Mouse (Mus musculus): ENCODE data around the gene Rps6ka5. TPM values are rescaled to one million over a fixed set of nuclear protein-coding genes. Genes with fewer than 3 reads are reported as not detected.
A peak's percentile ranks its signal among the peaks of the same experiment; 100 is the strongest.

The Rps6ka5 gene
- polyA plus RNA-seq, 1 experiment: 2.0 TPM

DNA sequence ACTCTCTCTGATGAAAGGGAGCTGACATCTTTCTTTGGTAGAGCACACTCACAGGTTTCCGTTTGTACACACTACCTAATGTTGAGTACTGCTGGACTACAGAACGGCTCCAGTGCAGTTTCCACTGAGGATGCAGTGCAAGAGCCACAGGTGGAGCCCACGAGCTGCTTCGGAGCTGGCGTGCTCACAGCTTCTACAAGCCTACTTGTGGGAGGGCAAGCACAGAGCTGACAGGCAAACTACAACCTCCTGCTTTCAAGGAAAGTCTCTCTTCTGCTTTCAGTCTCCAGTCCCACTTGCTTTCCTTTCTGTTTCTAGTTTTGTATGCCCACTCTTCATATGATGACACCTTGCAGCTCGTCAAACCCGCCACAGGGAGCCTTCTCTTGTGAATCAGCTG is 87.1 kb downstream of the Rps6ka5 start:
- TF ChIP-seq CTCF (IDR thresholded peaks at IDR 0.05; ENCODE audit: insufficient read depth, low read length): peak; percentile 67
- TF ChIP-seq POLR2A (IDR thresholded peaks at IDR 0.05; ENCODE audit: borderline replicate concordance, extremely low read depth, low read depth, low read length): no peak
- WGBS: 16% methylated on average over 7 of the region's 7 CpGs
- Histone ChIP-seq H3K4me1 (ENCODE audit: control insufficient read depth, insufficient read depth, low read length) (no peaks in the 10 kb centered on the region), H3K4me3 (replicated peaks; ENCODE audit: extremely low read depth, low read depth, low read length) (no peak overlapping the region)
- peak; percentile 17 for DNase-seq

DNA sequence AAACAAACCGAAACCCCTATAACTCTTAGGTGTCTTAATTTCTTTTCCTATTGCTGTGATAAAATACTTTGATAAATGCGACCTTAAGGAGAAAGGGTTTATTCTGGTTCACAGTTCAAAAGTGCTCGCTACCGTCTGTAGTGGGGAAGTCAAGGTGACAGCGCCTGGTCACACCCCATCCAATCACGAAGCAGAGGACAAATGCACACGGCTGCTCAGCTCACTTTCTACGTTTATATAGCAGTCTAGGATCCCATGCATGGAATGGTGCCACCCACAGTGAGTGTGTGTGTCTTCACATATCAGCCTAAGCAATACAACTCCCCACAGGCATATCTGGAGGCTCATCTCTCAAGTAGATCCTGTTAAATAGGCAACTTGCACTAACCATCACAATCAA is 88.9 kb downstream of the Rps6ka5 start:
- TF ChIP-seq POLR2A (IDR thresholded peaks at IDR 0.05; ENCODE audit: borderline replicate concordance, extremely low read depth, low read depth, low read length) (no peak), CTCF (IDR thresholded peaks at IDR 0.05; ENCODE audit: insufficient read depth, low read length) (no peak)

DNA sequence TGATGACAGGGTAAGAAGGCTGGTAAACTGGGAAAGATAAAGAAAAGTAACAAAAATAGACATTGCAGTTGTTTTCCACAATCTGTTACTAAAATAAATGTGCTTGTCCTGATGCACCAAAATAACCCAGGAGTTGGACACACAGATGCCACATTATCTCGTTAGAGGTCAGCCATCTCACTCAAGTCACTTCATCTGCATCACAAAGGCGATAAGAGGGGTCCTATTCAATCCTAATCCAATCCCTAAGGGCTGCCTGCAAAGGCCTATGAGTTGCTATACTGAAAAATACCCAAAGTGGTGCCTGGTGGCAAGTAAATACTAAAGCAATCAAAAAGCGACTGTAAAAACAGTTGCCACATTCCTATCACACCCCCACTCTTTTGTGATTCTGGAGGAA is 90.0 kb downstream of the Rps6ka5 start:
- DNase-seq: no peak
- H3K4me3 ChIP-seq (replicated peaks; ENCODE audit: extremely low read depth, low read depth, low read length): no peak overlapping the region
- 64% methylated on average over 3 of the region's 3 CpGs for WGBS
- no peaks in the 10 kb centered on the region for H3K4me1 ChIP-seq (ENCODE audit: control insufficient read depth, insufficient read depth, low read length)
- TF ChIP-seq CTCF (IDR thresholded peaks at IDR 0.05; ENCODE audit: insufficient read depth, low read length) (no peak), POLR2A (IDR thresholded peaks at IDR 0.05; ENCODE audit: borderline replicate concordance, extremely low read depth, low read depth, low read length) (no peak)

More for the DNA sequence above, 88.9 kb downstream of the Rps6ka5 start:
- DNase-seq: no peak
- WGBS: 92% methylated on average over 8 of the region's 8 CpGs
- Histone ChIP-seq H3K4me3 (replicated peaks; ENCODE audit: extremely low read depth, low read depth, low read length) (no peak overlapping the region), H3K4me1 (ENCODE audit: control insufficient read depth, insufficient read depth, low read length) (no peaks in the 10 kb centered on the region)

DNA sequence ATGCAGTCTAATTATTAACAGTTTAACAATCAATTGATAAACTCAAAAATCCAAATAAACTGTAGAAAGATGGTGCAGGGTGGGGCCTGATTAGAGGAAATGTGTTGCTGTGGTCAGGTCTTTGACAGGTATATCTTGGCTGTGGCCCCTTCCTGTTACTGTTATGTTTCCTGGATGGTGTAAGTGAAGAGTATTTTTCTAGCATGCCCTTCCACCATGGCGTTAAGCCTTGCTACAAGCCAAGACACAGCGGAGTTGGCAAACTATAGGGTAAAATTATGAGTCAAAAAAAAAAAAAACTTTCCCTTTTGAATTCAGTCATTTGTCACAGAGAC is 90.5 kb downstream of the Rps6ka5 start:
- WGBS: 69% methylated on average over 2 of the region's 2 CpGs
- Histone ChIP-seq H3K4me1 (ENCODE audit: control insufficient read depth, insufficient read depth, low read length) (no peaks in the 10 kb centered on the region), H3K4me3 (replicated peaks; ENCODE audit: extremely low read depth, low read depth, low read length) (no peak overlapping the region)
- no peak for TF ChIP-seq CTCF (IDR thresholded peaks at IDR 0.05; ENCODE audit: insufficient read depth, low read length)
- no peak for TF ChIP-seq POLR2A (IDR thresholded peaks at IDR 0.05; ENCODE audit: borderline replicate concordance, extremely low read depth, low read depth, low read length)
- no peak for DNase-seq

DNA sequence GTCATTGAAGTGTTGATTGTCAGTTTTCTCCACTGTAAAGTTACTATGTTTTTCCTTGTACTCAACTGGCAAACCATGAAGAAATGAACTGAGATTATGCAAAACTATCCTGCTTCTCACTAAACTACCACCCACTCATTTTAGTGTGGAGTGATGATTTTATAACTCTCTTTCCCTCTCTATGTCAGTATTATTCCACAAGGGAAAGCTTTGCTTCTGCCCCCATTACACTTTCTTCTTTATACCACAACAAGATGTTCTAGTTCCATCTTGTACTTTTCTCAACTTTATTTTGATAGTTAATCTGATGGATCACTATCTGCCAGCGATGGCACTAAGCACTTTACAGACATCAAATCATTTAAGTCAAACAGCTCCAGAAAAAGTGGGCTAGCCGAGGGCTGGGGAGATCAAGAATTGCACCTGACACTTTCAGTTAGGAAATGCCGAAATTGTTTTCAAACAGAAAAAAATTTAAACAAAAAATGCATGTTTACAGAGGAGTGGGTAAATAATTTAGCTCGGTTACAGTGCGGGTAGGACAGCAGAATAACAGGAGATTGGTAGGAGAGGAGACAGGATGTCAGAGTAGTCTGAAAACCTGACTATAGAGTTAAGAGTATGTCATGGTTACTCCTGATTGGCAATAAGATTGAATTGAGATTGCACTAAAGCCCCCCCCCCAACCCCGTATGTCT is 91.0 kb downstream of the Rps6ka5 start:
- 79% methylated on average over 6 of the region's 6 CpGs for WGBS
- TF ChIP-seq POLR2A (IDR thresholded peaks at IDR 0.05; ENCODE audit: borderline replicate concordance, extremely low read depth, low read depth, low read length) (no peak), CTCF (IDR thresholded peaks at IDR 0.05; ENCODE audit: insufficient read depth, low read length) (no peak)
- DNase-seq: no peak
- H3K4me1 ChIP-seq (ENCODE audit: control insufficient read depth, insufficient read depth, low read length): no peaks in the 10 kb centered on the region
- H3K4me3 ChIP-seq (replicated peaks; ENCODE audit: extremely low read depth, low read depth, low read length): no peak overlapping the region

DNA sequence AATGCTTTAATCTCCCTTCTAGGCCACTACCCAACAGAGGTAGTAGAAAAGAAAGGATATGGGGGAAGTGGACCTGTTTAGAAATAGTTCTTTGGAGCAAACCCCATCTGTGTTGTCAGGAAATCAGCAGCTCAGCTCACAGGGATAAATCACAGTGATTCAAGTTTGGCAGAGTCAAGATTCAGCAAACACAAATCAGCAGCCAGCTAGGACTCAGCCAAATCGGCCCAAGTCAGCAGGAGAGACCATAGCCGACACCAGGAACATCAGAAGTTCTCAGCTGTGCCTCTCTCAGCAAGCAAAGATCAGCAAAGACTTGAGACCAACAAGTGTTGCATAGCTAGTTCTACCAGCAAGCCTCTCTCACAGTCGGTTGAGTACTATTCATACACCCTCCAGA is 93.6 kb downstream of the Rps6ka5 start:
- Histone ChIP-seq H3K4me1 (ENCODE audit: control insufficient read depth, insufficient read depth, low read length) (no peaks in the 10 kb centered on the region), H3K4me3 (replicated peaks; ENCODE audit: extremely low read depth, low read depth, low read length) (no peak overlapping the region)
- DNase-seq: no peak
- 56% methylated on average over 3 of the region's 3 CpGs for WGBS
- TF ChIP-seq POLR2A (IDR thresholded peaks at IDR 0.05; ENCODE audit: borderline replicate concordance, extremely low read depth, low read depth, low read length) (no peak), CTCF (IDR thresholded peaks at IDR 0.05; ENCODE audit: insufficient read depth, low read length) (no peak)

DNA sequence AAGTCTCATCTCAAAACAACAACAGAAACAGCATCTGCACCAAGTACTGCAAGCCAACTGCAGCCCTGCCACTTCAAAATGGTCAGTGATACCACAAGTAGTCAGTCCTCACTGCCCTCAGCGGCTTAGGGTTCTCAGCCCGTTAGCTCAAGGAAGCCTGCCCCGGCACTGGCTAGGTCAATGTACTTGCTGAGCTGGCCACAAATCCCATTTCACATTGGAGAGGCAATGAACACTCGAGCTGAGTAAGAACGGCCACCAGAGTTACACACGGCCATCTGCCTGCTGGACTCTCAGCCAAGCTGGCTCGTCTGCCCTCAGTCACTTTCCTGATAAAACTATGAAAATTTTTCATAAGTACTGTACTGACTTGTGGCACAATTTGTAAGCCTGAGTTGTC is 95.5 kb downstream of the Rps6ka5 start:
- no peak for DNase-seq
- TF ChIP-seq POLR2A (IDR thresholded peaks at IDR 0.05; ENCODE audit: borderline replicate concordance, extremely low read depth, low read depth, low read length) (no peak), CTCF (IDR thresholded peaks at IDR 0.05; ENCODE audit: insufficient read depth, low read length) (no peak)
- WGBS: 82% methylated on average over 7 of the region's 7 CpGs

DNA sequence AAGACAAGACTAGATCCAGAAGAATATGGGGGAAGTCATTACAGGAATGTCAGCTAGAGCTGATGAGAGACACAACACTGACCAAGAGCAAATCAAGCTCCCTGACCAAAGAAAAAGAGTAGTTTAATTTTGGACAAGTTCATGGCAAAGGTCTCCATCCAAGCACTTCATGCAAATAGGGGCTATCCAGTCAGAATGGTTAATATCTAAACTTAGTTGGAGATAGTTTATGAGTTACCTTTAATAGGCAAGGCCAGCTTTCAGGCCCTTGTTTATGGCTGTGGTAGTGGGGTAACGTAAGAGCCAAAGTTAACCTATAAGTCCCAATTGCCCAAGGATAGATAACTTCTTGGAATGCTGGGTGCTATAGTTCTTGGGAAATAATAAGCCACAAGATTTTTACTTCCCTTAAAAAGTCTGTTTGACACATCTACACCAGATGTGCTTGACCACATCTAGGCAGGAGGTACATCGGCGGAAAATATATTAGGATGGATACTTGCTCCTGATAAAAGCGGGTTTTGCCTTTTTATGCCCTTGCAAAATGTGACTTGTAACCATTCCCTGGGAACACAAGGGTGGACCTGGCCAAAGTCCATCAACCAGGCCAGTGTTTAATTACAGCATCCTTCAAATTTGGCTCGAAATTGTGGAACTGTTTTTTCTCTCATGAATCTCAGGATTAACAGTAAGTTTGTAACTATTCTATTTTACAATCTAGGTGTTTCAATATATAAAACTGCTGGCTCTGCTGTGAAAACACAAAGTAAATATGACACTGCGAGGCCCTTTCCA is 97.5 kb downstream of the Rps6ka5 start:
- 82% methylated on average over 6 of the region's 6 CpGs for WGBS
- no peak for DNase-seq
- H3K4me3 ChIP-seq (replicated peaks; ENCODE audit: extremely low read depth, low read depth, low read length): no peak overlapping the region
- no peaks in the 10 kb centered on the region; the same call in 1 of the 2 replicates for H3K4me1 ChIP-seq (ENCODE audit: control insufficient read depth, insufficient read depth, low read length)
- TF ChIP-seq POLR2A (IDR thresholded peaks at IDR 0.05; ENCODE audit: borderline replicate concordance, extremely low read depth, low read depth, low read length): no peak
- TF ChIP-seq CTCF (IDR thresholded peaks at IDR 0.05; ENCODE audit: insufficient read depth, low read length): no peak

More for the DNA sequence above, 95.5 kb downstream of the Rps6ka5 start:
- H3K4me3 ChIP-seq (replicated peaks; ENCODE audit: extremely low read depth, low read depth, low read length): no peak overlapping the region
- H3K4me1 ChIP-seq (ENCODE audit: control insufficient read depth, insufficient read depth, low read length): no peaks in the 10 kb centered on the region; the same call in 1 of the 2 replicates

DNA sequence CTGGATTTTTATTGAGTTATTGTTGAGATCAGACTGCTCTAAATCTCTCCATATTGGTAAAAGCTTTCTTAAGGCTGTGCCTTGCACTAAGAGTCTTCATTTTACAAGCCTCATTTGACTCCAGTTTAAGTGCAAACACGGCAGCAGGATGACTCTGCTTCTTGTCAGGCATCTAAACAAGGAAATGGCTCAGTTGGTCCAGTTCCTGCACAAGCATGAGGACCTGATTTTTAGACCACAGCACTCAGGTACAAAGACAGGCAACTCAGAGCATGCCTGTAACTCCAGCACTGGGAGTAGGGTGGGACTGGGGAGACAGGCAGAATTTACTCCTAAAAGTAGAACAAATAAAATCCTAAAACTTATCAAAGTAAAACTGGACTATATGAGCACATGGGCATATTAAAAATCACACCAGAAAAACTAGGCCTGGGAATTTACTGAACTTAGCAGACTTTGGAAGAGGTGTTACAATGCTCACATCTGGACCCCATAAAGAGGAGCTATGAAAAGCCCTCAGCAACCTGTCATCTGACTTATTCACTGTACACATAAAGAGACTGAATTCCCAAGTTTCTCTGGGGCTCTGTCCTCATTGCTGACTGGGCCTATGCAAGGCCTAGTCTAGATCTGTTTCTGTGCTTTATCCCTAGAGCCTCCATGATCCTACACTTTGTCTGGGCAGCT is 99.6 kb downstream of the Rps6ka5 start:
- no peak for DNase-seq
- Histone ChIP-seq H3K4me1 (ENCODE audit: control insufficient read depth, insufficient read depth, low read length) (no peaks in the 10 kb centered on the region; the same call in 1 of the 2 replicates), H3K4me3 (replicated peaks; ENCODE audit: extremely low read depth, low read depth, low read length) (peak overlapping the region; percentile 17)
- WGBS: 12% methylated on average over 1 of the region's 1 CpGs
- TF ChIP-seq POLR2A (IDR thresholded peaks at IDR 0.05; ENCODE audit: borderline replicate concordance, extremely low read depth, low read depth, low read length) (no peak), CTCF (IDR thresholded peaks at IDR 0.05; ENCODE audit: insufficient read depth, low read length) (no peak)
